Mouse (Mus musculus) layer of hippocampus, postnatal 10 days (tissue): ENCODE results near the gene Ccnt2. TPM values are rescaled to one million over a fixed set of nuclear protein-coding genes. Genes with fewer than 3 reads are reported as not detected.
"Not testable (repeated sequence)": the region's sequence is repeated elsewhere in the genome, so short reads cannot be mapped to it uniquely, and the experiment has no call there.

Experiments used
- DNase-seq, 2 experiments: peaks; one replicate each; pipeline ENCODE4 v3.0.0; 2021; ENCODE audit warnings: low spot score in 2 of 2
- long read RNA-seq: library from polyadenylated mRNA; stranded (forward); transcript quantifications from one replicate; pipeline ENCODE4 v2.0.0, GENCODE M21; 2023
- total RNA-seq, 2 experiments: library from RNA; stranded (reverse); gene quantifications; 2 replicates each; pipeline ENCODE4 v1.2.3; 2021

Ccnt2 gene
- 10 to 100 TPM; 50.5 to 54.4 TPM for total RNA-seq
- long read RNA-seq, full-length matches to known transcripts: 13 of 23 reads
- long read RNA-seq, partial matches to known transcripts: 0 of 23 reads
- long read RNA-seq, other reads (novel, unspliced or antisense): 10 of 23 reads

DNA sequence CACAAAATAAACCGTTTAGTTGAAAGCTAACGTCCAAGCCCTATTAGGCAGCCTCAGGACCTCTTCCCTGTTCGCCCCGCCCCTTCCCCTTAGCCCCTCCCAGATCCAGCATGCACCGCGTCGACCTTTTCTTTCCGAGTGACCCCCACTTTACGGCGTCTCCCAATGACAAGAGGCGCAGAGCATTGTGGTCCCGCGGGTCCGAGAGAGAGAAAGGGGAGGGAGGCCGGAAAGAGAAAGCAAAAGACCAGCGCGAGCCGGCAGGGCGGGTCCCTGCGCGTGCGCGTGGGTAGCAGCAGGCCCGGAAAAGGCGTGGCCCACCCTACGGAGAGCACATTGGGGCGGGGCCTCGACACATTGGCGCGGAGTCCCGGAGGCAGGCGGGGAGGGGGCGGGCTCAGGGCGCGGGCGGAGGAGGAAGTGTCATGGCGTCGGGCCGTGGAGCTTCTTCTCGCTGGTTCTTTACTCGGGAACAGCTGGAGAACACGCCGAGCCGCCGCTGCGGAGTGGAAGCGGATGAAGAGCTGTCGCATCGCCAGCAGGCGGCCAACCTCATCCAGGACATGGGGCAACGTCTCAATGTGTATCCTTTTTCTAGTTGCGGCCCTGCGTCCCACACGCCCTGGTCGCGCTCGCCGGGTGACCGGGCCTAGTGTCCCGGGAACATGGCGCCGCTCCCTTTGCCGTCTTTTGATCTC, at the start of gene Ccnt2:
Ccnt2 (plus strand) TSS at position 362 of the 698 bp plus-strand sequence.
- DNase-seq: peak; percentile 97 to 98

DNA sequence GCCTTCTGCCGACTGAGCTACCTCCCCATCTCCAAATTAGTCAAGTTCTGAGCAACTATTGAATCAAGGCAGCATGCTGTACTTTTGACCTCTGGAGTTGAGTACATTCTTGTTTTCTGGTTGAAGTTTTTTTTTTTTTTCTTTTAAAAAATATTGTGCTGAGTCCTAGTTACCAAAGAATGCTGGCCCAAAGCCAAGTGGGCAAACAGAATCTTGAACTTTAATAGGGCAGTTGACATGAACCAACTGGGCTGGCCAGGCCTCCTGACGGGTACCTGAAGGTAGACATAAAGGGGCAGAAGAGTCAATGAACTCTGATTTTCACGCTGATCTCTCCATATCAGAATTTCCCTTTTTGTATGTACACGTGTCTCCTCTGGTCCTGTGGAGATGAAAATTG, 44.9 kb upstream of the Ccnt2 start, which contains the start of gene Acmsd:
Acmsd (plus strand) TSS at position 318 of the 400 bp plus-strand sequence.
- no peak for DNase-seq

DNA sequence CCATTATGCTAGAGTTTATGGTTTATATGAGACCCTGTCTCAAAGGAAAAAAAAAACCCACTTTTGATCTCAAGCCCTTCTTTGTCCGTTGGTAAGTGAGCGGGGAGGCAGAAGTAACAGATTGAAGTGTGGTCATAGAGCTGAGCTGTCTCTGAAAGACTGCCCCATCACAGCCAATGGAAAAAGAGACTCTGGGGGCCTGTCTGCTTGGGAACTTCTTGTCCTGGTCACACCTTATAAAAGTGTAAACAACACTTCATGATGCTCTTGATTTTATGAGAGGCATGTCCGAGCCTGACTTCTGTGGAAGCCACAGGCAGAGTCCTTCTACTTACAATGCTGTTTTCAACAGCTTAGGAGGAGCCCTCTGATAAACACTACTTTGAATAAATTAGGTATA, 42.9 kb upstream of the Ccnt2 start:
- no peak for DNase-seq

DNA sequence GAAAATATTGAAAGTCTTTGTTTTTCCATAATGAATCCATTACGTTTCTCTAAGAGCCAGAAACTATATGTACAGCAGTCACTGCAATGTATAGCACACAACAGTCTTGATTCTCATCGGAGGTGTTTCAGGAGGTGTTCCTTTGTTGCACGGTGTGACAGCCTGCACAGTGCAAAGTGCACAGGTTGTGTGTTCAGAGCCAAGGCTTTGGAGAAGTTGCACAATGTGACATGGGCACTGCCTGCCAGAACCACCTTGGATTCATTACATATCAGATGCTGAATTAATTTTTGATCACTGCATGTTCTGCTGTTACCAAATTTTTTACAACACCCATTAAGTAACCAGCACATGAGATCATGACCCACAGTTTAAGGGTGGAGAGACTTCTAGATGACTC, 41.5 kb upstream of the Ccnt2 start:
- no peak for DNase-seq

- DNase-seq: no peak
Observed at GRCm38 (mm10) chr1:127732841-127733240, 41.1 kb upstream of the Ccnt2 start.

DNA sequence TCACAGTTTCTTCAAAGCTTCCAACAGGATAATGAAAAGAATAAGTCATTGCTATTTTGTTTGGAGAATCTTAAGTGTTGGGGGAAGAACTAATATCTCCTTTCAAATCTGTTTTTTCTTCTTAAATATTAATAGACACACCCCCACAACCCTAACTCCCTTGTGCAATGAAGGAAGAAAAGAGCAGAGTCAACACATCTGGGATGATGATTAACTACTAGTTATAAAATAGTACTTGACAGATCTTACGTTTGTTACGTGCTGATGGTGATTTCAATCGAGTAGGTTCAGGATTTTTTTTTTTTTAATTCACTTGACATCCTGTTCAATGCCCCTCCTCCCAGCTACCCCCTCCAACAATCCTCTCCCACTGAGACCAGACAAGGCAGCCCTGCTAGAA, 38.6 kb upstream of the Ccnt2 start:
- no peak for DNase-seq

GRCm38 (mm10) chr1:127750401-127751102, 23.4 kb upstream of the Ccnt2 start:
- DNase-seq: no peak

- DNase-seq: no peak
Observed at GRCm38 (mm10) chr1:127755806-127756205, 18.2 kb upstream of the Ccnt2 start.

GRCm38 (mm10) chr1:127756331-127757163, 17.4 kb upstream of the Ccnt2 start:
- no peak for DNase-seq

GRCm38 (mm10) chr1:127757164-127757545, 16.8 kb upstream of the Ccnt2 start:
- DNase-seq: not testable (repeated sequence)

DNA sequence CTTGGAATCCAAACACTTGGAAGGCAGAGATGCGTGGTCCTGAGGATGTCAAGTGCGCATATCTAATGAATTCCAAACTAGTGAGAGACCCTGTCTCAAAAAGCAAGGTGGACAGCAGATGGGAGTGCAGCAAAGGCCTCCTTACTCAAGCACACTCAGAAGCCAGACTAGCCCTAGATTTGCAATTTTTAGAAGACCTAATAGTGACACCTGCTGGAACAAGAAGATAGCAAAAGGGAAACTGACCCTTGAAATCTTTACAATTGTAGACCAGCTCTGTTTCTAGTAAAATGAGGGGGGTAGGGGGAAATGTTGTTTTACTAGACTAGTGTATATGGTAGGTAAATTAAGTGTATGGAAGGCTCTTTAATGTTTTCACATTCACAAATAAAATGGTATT, 8.5 kb upstream of the Ccnt2 start:
- DNase-seq: no peak

DNA sequence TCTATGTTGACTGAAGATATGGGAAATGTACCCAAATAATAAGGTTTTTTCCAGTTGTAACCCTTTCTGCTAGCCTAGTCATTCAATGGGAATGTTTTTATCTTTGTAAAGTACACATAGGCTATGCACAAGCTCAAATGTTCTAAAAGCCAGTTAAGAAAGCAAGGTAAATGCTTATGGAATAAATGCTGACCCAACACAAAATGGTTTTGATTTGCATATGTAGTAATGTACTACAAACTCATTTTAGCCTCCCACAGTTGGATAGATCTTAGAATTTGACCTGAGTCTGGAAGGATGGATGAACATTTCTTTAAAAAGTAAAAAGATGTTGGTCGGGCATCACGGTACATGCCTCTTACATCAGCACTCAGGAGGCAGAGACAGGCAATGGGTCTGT, 7.2 kb upstream of the Ccnt2 start:
- no peak for DNase-seq

- DNase-seq: no peak
Observed at GRCm38 (mm10) chr1:127773198-127773802, 664 bp upstream of the Ccnt2 start.

GRCm38 (mm10) chr1:127774501-127774880, 527 bp downstream of the Ccnt2 start:
- no peak for DNase-seq

- no peak for DNase-seq
Observed at GRCm38 (mm10) chr1:127775206-127775720, 1.3 kb downstream of the Ccnt2 start.

DNA sequence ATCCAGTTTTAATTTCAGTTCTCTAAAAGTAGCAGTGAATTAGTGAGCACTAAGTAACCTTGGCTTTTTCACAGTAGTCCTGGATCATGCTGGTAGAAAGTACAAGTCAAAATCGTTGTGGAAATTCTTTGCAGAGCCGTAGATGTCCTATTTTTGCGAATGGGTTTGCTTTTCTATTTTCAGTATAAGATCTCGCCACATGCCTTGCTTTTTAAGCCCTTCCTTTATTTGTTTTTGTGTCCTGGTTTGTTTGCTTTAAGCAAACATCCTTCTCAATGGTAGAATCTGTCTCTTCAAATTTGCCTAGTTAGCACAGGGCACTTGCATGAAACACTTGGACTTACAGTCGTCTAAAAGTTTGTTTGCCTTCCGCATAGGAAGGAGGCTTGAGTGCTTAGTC, 2.3 kb downstream of the Ccnt2 start:
- DNase-seq: no peak

DNA sequence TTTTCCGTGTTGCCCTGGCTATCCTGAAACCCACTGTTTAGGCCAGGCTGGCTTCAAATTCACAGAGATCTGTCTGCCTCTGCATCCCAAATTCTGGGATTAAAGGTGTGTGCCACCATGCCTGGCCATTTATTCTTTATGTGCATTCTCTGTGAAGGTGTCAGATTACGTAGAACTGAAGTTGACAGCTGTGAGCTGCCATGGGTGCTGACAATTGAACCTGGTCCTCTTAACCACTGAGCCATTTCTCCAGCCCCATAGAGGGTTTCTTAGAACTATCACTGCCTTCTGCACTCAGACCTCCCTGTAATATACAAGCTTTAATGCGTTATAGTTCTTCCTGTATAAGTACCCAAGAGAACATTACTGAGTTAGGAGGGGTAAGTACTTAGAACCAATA, 4.6 kb downstream of the Ccnt2 start:
- DNase-seq: no peak

DNA sequence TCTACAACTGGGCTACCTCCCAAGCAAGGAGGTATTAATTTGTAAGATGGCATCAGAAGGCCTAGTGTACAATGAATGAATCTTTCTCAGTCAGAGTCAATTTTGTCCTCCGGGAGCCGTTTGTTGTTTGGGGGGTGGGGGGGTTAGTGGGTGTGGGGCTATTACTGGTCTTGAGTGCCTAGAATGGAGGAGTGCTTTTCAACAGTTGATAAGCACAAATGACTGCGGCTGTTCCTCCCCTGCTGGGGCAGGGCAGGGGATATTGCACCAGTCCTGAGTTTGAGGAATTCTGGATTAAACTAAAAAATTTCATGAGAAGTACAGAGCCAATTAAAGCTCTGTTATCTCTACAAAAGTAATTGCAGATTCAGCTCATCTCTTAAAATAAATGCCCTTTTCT, 6.2 kb downstream of the Ccnt2 start:
- no peak for DNase-seq

DNA sequence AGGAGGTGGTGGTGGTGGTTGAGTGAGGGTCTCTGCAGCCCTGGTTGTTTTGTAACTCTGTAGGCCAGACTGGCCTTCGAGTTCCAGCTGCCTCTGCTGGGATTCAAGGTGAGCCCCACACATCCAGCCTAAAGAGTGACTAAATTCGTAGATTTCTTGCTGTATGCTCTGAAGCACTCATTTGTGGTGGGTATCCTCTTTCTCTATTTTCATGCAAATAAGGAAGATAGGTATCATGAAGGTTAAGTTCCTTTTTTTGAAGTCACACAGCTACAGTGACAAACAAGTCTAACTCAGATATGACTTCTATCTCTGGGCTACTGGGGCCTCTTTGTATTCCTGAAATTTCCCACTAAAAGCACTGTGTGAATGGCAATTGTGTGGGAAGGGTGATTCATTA, 6.9 kb downstream of the Ccnt2 start:
- no peak for DNase-seq

DNA sequence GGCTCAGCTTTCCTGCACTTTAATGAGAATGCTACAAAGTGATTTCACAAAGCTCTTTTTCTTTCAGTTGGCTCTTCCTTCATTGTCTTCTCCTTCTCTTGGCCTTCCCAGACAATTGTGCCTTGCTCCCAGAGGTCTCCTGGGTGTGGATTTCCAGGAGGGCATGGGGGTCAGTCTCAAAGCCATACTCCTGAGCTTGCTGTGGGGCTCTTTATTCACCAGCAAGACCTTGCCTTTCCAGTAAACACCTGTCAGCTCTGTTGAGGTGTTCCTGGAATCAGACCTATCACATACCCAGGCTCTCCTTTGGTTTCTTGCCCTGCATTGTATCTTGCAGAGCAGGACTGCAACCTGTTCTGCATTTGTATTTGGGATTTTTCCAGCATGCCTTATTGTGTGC, 9.9 kb downstream of the Ccnt2 start:
- no peak for DNase-seq

DNA sequence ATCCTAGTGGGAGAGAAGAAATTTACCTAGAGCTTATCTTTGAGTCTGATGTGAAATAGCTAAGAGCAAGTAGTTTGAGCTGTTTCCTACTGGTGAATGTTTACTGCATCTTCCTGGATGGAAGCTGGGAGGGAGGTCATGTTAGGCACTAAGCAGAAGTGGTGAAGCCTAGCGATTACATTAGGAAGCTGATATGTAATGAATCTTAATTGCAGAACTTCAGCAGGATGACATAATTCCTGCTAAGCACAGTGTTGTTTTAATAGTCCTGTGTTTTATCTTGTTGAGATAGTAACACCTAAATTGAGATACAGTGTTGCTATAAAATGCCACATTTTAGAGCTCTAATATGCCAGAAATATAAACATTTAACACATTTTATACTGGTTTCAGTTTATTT, 11.9 kb downstream of the Ccnt2 start:
- DNase-seq: no peak
